Mouse (Mus musculus): Measurements from ENCODE around the gene Gga2. TPM values are rescaled to one million over a fixed set of nuclear protein-coding genes. Genes with fewer than 3 reads are reported as not detected.

Gga2 gene
- total RNA-seq (2023): 28.6 TPM

DNA sequence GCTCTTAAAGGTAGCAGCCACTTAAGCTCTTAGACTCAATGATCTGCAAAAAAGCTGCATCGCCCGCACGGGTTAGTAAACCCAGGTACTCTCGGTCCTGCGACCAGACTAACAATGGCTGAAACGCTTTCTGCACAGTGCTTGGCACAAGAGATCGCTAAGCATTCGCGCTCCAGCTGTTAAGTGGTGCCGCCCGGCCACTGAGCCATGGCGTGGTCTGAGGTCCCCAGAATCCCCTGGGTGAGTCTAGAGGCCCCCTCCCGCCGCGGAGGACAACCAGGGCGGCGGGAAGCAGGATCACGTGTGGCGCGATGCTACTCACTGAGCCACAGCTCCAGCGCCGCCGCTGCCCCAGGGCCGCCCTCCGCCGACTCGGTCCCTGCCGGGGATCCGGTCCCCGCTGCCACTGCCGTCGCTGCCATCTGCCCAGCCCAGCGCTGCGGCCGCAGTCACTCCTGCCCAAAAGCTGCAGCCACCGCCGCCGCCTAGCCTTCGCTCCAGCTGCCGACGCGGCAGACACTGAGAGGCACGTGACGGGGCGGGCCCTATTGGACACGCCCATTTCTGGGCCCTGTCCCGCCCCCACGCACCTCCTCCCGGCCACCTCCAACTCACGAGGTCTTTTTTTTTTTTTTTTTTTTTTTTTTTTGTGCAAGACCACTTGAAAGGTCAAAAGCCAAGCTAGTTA lies at the start of gene Gga2:
Gene Gga2 (minus strand): TSS at position 556 of the 688 bp plus-strand sequence.

DNA sequence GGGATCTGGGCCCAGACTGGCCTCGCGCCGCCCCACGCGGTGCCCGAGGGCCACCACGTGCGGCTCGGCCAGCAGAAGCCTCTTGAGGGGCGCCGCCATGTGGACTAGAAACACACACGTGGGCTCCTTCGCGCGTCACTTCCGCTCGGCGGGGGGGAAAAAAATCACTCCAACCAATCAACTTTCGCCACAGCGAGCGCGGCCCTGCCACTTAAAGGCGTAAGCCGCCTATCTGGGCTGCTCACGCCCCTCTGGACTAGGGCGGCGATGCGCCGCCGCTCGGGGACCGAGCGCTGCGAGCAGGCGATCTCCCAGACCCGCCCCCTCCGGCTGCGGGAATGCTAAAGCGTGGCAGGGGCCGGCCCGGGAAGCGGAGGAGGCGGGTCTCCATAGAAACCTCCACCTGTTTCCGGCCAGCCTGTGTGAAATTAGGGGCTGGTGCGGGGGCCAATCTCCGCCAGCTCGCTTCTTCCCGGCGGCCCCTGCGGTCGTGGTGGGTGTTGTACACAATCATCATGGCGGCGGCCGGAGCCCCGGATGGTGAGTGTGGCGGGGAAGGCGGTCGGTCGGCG lies 46.0 kb upstream of the Gga2 start, which contains the start of the genes Ubfd1 and Ears2:
Gene Ubfd1 (plus strand): TSS at position 231 of the 572 bp plus-strand sequence.
Gene Ears2 (minus strand): TSS at position 319 of the 572 bp plus-strand sequence.

DNA sequence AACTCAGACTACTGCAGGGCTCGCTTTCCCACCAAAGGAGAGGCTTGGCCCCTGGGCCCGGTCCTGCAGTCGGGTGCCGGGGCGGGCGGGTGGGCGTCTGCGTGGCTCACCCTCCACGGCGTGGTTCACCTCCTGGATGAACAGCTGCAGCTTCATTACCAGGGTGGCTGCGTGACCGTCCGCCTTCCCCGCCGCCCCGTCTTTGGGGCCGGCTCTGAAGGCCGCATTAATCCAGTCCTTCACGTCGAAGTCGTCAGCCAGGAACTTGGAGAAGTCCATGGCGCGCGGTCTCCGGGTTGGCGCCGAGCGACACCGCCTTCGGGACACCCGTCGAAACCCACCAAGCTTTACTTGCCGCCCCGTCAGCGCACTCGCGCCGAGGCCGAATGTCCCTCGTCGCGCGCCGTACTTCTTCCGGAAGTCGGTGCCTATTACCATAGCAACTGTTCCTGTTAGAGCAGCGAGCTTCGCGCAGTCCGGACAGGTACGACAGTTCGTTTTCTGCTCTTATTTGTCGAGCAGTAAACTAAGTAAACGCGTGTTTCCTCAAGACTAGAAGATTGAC lies 39.6 kb downstream of the Gga2 start, which contains the start of gene Cog7:
Gene Cog7 (minus strand): TSS at position 405 of the 565 bp plus-strand sequence.

Other genes starting within 250 kb of the Gga2 start
- not detected for gene Scnn1b, start 156.2 kb downstream of the Gga2 start, total RNA-seq (2023)
- gene Cog7, start 39.5 kb downstream of the Gga2 start, total RNA-seq (2023): 12.2 TPM
- 35.6 TPM for gene Ubfd1, start 46.0 kb upstream of the Gga2 start, total RNA-seq (2023)
- gene Ears2, start 46.0 kb upstream of the Gga2 start, total RNA-seq (2023): 19.6 TPM
- gene Ndufab1, start 80.7 kb upstream of the Gga2 start, total RNA-seq (2023): 82.2 TPM
- gene Palb2, start 111.8 kb upstream of the Gga2 start, total RNA-seq (2023): 5.7 TPM
- gene Dctn5, start 111.8 kb upstream of the Gga2 start, total RNA-seq (2023): 61.1 TPM
- 5.0 TPM for gene Plk1, start 138.2 kb upstream of the Gga2 start, total RNA-seq (2023)
- gene Ern2, start 165.0 kb upstream of the Gga2 start, total RNA-seq (2023): not detected
- not detected for gene Chp2, start 198.3 kb upstream of the Gga2 start, total RNA-seq (2023)